Mouse (Mus musculus) neural tube, embryonic 11.5 days (tissue): Measurements from ENCODE around the gene Gja8. TPM values are rescaled to one million over a fixed set of nuclear protein-coding genes. Genes with fewer than 3 reads are reported as not detected.

ENCODE experiments used
- ATAC-seq: fragments of 200-750 bp; cut with Nextera tagmentation; 2 replicates; pipeline ENCODE4 v1.8.0; 2017; ENCODE audit warnings: moderate number of reproducible peaks, mild to moderate bottlenecking, moderate TSS enrichment, moderate library complexity; ENCODE audit not compliant: insufficient read depth, low FRiP score, low TSS enrichment
- DNase-seq: peaks from one replicate; pipeline ENCODE4 v3.0.0-alpha.2; 2015; ENCODE audit warnings: low spot score
- H3K27ac ChIP-seq: fragments of 300-500 bp; sonication (generic); 2 replicates; pipeline ENCODE4 v1.5.1; 2014; ENCODE audit warnings: low read depth, mild to moderate bottlenecking, low read length
- H3K27me3 ChIP-seq: fragments of 300-500 bp; sonication (generic); 2 replicates; pipeline ENCODE4 v1.6.1; 2014; ENCODE audit warnings: mild to moderate bottlenecking, low read length, mixed read lengths; ENCODE audit not compliant: control insufficient read depth, insufficient read depth
- H3K36me3 ChIP-seq: fragments of 300-500 bp; sonication (generic); 2 replicates; pipeline ENCODE4 v1.6.1; 2014; ENCODE audit warnings: mild to moderate bottlenecking, low read length, moderate library complexity, mixed read lengths; ENCODE audit not compliant: control insufficient read depth, insufficient read depth
- H3K4me1 ChIP-seq: fragments of 300-500 bp; sonication (generic); 2 replicates; pipeline ENCODE4 v1.6.1; 2014; ENCODE audit warnings: low read length, mixed read lengths; ENCODE audit not compliant: control insufficient read depth, insufficient read depth
- H3K4me2 ChIP-seq: fragments of 300-500 bp; sonication (generic); 2 replicates; pipeline ENCODE4 v1.6.1; 2014; ENCODE audit warnings: low read depth, mild to moderate bottlenecking, moderate library complexity
- H3K4me3 ChIP-seq: fragments of 300-500 bp; sonication (generic); 2 replicates; pipeline ENCODE4 v1.5.1; 2014; ENCODE audit warnings: low read depth, low read length
- H3K9ac ChIP-seq: fragments of 300-500 bp; sonication (generic); 2 replicates; pipeline ENCODE4 v1.6.1; 2014; ENCODE audit warnings: mild to moderate bottlenecking, low read length
- H3K9me3 ChIP-seq: fragments of 300-500 bp; sonication (generic); 2 replicates; pipeline ENCODE4 v1.6.1; 2016; ENCODE audit warnings: low read length; ENCODE audit not compliant: control insufficient read depth
- WGBS: fragments of 180-500 bp; shearing (Covaris S2); extraction: QIAGEN DNeasy Blood & Tissue Kit; methylation state at CpG from one replicate; pipeline ENCODE4 v1.1.7; 2014; 5-methylcytosine and 5-hydroxymethylcytosine counted together
- polyA plus RNA-seq: library from polyadenylated mRNA; unstranded; fragments of >200 nt; fragmentation: Nextera tagmentation; extraction: Ambion mirVana; gene quantifications from 2 replicates; pipeline ENCODE4 v1.2.1, GENCODE M21; 2014

Gja8 gene
- polyA plus RNA-seq, 1 experiment from 2014 or later, result not detected

GRCm38 (mm10) chr3:96870270-96870669, 55.5 kb downstream of the Gja8 start:
- H3K9me3 ChIP-seq, result no peaks in the 10 kb centered on the region
- 95% methylated on average over 2 of the region's 2 CpGs for WGBS
- no peak overlapping the region for H3K4me2 ChIP-seq
- no peaks in the 10 kb centered on the region for H3K4me1 ChIP-seq
- ATAC-seq, result no peak
- no peaks in the 10 kb centered on the region; the same call in none of the 2 replicates for H3K36me3 ChIP-seq
- no peaks in the 10 kb centered on the region for H3K27me3 ChIP-seq
- no peak for DNase-seq
- no peak overlapping the region for H3K27ac ChIP-seq
- no peak overlapping the region for H3K9ac ChIP-seq
- no peak overlapping the region for H3K4me3 ChIP-seq

GRCm38 (mm10) chr3:96869091-96869490, 56.7 kb downstream of the Gja8 start:
- WGBS, result 91% methylated on average over 7 of the region's 7 CpGs
- no peak for ATAC-seq
- Histone ChIP-seq H3K4me3 (no peak overlapping the region), H3K36me3 (no peaks in the 10 kb centered on the region; the same call in 1 of the 2 replicates), H3K9ac (no peak overlapping the region), H3K4me2 (no peak overlapping the region), H3K4me1 (no peaks in the 10 kb centered on the region), H3K27ac (no peak overlapping the region), H3K27me3 (no peaks in the 10 kb centered on the region), H3K9me3 (no peaks in the 10 kb centered on the region)
- DNase-seq, result no peak

- Histone ChIP-seq H3K4me3 (no peak overlapping the region), H3K4me2 (no peak overlapping the region), H3K27me3 (no peaks in the 10 kb centered on the region), H3K36me3 (no peaks in the 10 kb centered on the region; the same call in 1 of the 2 replicates), H3K27ac (no peak overlapping the region), H3K9me3 (no peaks in the 10 kb centered on the region), H3K9ac (no peak overlapping the region), H3K4me1 (no peaks in the 10 kb centered on the region)
- DNase-seq, result no peak
- no peak for ATAC-seq
- WGBS, result 93% methylated on average over 8 of the region's 8 CpGs
Measured at GRCm38 (mm10) chr3:96868566-96868965, 57.3 kb downstream of the Gja8 start.

GRCm38 (mm10) chr3:96867863-96868262, 58.0 kb downstream of the Gja8 start:
- H3K4me3 ChIP-seq, result no peak overlapping the region
- H3K9ac ChIP-seq, result no peak overlapping the region
- H3K27ac ChIP-seq, result no peak overlapping the region
- no peak overlapping the region for H3K4me2 ChIP-seq
- 85% methylated on average over 3 of the region's 3 CpGs for WGBS
- H3K4me1 ChIP-seq, result no peaks in the 10 kb centered on the region
- DNase-seq, result no peak
- no peaks in the 10 kb centered on the region for H3K9me3 ChIP-seq
- no peaks in the 10 kb centered on the region for H3K27me3 ChIP-seq
- ATAC-seq, result no peak
- no peaks in the 10 kb centered on the region; the same call in 1 of the 2 replicates for H3K36me3 ChIP-seq

Other genes with a start within 250 kb of the Gja8 start
- 30.3 and 35.2 TPM in 2 replicates for gene Pias3, start 229.6 kb downstream of the Gja8 start, polyA plus RNA-seq
- gene Nudt17, start 217.5 kb downstream of the Gja8 start, polyA plus RNA-seq, result 12.7 and 14.3 TPM in 2 replicates
- gene Polr3c, start 198.4 kb downstream of the Gja8 start, polyA plus RNA-seq, result 38.4 and 43.7 TPM in 2 replicates
- 79.6 and 81.6 TPM in 2 replicates for gene Rnf115, start 198.4 kb downstream of the Gja8 start, polyA plus RNA-seq
- 0.18 TPM in 1 of 2 replicates, not detected in the other for gene Pdzk1, start 96.7 kb downstream of the Gja8 start, polyA plus RNA-seq
- gene Cd160, start 96.7 kb downstream of the Gja8 start, polyA plus RNA-seq, result 0.15 TPM in 1 of 2 replicates, not detected in the other
- 3.5 and 5.7 TPM in 2 replicates for gene Gja5, start 21.3 kb downstream of the Gja8 start, polyA plus RNA-seq
- 34.1 and 35.9 TPM in 2 replicates for gene Gpr89, start 20.7 kb downstream of the Gja8 start, polyA plus RNA-seq
- gene Acp6, start 232.8 kb upstream of the Gja8 start, polyA plus RNA-seq, result 20.1 and 25.4 TPM in 2 replicates